ENCODE assay signal across 1 mouse cellular context in the genomic region with DNA sequence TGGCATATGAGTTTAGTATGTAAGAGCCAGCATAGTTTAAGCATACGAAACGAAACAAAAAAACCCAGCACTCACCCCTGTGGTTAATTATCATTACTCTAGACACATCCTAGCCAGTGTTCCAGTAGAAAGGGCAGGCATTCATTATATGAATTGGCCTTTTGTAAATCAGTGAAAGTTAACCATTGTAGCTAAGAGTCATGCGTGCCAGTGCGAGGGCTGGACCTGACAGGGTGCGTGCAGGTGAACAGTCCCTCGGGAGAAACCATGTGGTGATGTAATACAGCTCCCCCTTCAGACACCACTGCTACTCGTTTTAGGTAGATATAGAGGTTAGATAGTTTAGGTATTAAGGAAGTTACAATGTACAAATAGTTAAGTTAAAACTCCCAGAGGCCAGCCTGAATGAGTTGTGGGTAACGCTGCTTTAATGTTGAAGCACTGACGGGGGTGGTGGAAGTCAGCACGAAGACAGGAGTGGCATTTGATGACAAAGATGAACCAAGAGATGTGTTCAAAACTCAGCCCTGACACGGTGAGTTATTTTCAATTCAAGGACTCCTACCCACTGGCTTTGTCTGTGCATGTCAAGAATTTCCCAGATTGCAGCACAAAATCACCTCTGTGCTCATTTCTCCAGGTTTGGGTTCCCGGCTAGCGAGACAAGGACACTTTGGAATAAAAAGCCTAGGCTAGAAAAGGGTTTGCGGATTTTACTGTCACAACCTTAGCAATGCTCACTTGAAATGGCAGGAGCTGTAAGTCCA.
TF ChIP-seq lines count a peak whose summit lies in the region.

No protein-coding gene starts in this region.

TF ChIP-seq in CH12.LX, 34 proteins besides CTCF, POLR2A, EP300 and RAD21 (continued from another document):
- peak; percentile 47; the same call in 1 of the 2 replicates for TF ChIP-seq NRF1 (IDR thresholded peaks at IDR 0.05; ENCODE audit: low read depth, low read length)
- TF ChIP-seq MYC (IDR thresholded peaks at IDR 0.05; ENCODE audit: low read depth, low read length) = peak; percentile 91
- TF ChIP-seq IRF4 (IDR thresholded peaks at IDR 0.05; ENCODE audit: low read depth, low read length) = peak; percentile 43; the same call in 1 of the 2 replicates
- peak; percentile 71; the same call in 1 of the 2 replicates for TF ChIP-seq CHD1 (IDR thresholded peaks at IDR 0.05; ENCODE audit: low read depth, low read length)
- TF ChIP-seq MXI1 (IDR thresholded peaks at IDR 0.05; ENCODE audit: low read depth, low read length) = peak; percentile 79
- peak; percentile 23; the same call in 1 of the 2 replicates for TF ChIP-seq MEF2A (IDR thresholded peaks at IDR 0.05; ENCODE audit: borderline replicate concordance, low read depth, low read length)
- TF ChIP-seq TBP (conservative IDR thresholded peaks at IDR 0.05; ENCODE audit: low read depth, low read length) = no peak
- 0 out of 2 replicates have a peak, but pooled peaks have one; percentile 56 for TF ChIP-seq TCF12 (IDR thresholded peaks at IDR 0.05; ENCODE audit: low read depth, low read length)
- peak; percentile 96 for TF ChIP-seq BHLHE40 (IDR thresholded peaks at IDR 0.05; ENCODE audit: low read depth, low read length)
- peak; percentile 86 for TF ChIP-seq SIN3A (IDR thresholded peaks at IDR 0.05; ENCODE audit: low read length)
- peak; percentile 74 for TF ChIP-seq ETS1 (conservative IDR thresholded peaks at IDR 0.05; ENCODE audit: low read depth, low read length)
TF ChIP-seq in CH12.LX: peak in this region for 11.
